Mouse (Mus musculus): ENCODE data around the gene Gtdc1. TPM values are rescaled to one million over a fixed set of nuclear protein-coding genes. Genes with fewer than 3 reads are reported as not detected.
A peak's percentile ranks its signal among the peaks of the same experiment; 100 is the strongest.

Gtdc1 gene
- total RNA-seq, 2 experiments from 2014 or later = 20.9 to 23.3 TPM

DNA sequence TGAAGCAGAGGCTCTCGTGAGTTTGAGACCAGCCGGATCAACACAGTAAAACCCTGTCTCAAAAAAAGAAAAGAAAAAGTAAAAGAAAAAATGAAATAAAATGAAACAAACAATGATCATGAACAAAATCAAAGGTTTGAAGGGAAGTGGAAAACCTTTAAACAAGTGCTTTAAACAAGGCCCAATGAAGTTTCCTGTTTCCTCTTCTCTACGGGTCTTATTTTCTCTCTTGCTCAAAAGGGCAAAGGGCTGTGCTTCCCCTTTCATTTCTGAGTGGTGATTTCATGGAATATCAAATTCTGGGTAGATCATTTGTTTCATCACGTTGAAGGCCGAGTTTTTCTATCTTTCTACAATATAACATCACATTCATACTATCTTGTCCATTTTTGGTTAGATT is 136.3 kb downstream of the Gtdc1 start:
- ATAC-seq (ENCODE audit: poor library complexity, severe bottlenecking) = no peak

DNA sequence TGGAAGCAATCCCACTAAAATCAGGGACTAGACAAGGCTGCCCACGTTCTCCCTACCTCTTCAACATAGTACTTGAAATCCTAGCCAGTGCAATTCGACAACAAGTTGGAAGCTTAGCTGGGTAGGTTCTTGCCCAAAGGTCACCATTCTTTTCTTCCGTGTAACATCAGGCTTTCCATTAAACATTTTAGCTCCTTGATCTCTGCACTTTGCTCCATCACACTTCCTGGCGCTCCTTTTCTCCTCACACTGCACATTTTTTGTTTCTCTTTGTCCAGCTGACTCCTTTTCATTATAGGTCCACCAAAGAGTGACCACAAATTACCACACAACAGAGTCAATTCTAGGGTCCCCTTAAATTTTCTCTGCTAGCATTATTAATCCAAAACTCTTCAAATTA is 144.7 kb downstream of the Gtdc1 start:
- no peak for ATAC-seq (ENCODE audit: poor library complexity, severe bottlenecking)

DNA sequence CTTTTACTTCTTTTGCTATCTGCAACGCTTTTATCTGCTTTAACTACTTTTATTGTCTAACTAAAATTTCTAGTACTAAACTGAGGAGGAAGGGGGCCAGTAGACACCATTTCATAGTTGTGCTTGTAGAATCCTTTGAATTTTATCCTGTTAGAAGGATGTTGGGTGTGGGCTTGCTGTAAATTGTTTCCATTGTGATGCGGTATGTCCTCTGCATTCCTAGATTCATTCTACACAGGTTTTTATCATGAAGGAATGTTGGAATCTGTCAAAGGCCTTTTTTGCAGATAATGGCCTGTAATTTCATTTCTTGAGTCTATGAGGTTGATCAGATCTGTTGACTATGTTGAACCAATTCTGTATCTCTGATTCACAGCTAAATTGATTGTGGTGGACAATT is 146.5 kb downstream of the Gtdc1 start:
- ATAC-seq (ENCODE audit: poor library complexity, severe bottlenecking) = no peak

DNA sequence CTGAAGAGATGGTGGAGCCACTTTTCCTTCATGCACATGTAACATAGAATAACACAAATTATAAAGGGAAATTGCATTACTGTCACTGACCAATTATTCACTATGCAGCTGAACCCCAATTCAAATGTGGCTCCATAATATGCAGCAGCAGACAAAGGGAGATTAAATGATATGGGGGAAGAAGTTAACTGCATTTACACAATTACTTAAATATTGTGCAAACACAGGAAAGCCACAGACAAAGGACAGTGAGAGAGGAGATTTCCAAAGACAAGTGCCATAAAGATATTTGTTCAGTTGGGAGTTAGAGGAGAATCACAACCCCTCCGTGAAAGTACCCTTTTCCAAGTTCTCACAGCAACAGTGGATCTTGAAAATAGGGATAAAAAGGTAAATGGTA is 163.6 kb downstream of the Gtdc1 start:
- no peak for ATAC-seq (ENCODE audit: poor library complexity, severe bottlenecking)

DNA sequence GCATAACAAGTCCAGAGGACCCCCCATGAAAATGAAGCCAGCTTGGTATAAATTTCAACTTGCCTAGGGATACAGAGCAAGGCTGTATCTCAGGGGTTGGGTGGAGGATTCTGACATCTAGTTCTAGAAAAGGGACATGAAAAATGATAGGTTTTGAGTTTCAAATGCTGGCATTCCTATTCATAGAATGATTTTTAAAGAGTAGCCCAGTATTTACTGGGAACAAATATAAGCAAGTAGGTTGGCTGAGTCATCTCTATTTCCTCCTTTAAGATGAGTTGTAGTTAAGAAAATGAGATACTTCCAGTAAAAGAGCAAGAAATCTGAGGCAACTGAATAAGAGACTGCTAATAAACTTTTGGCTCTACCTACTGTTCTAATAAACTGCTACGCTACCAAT is 190.8 kb downstream of the Gtdc1 start:
- no peak for ATAC-seq (ENCODE audit: poor library complexity, severe bottlenecking)

DNA sequence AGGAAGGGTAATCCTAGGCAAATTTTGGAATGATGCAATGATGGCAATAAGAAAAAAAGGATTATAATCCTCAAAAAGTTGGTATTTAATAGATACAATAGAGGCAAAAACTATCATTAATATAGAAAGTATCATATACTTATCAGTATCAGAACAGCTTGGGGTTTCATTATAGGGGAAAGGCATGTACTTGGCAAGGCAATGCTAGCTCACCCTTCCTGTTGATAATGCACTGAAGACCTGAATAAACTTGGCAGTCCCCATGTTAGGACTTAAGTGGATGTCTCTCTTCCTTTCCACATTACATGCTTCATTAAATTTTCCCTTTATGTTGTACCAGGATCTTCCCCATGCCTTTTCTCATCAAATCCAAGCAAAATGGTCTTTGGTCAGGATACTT is 206.0 kb downstream of the Gtdc1 start:
- ATAC-seq (ENCODE audit: poor library complexity, severe bottlenecking) = no peak

DNA sequence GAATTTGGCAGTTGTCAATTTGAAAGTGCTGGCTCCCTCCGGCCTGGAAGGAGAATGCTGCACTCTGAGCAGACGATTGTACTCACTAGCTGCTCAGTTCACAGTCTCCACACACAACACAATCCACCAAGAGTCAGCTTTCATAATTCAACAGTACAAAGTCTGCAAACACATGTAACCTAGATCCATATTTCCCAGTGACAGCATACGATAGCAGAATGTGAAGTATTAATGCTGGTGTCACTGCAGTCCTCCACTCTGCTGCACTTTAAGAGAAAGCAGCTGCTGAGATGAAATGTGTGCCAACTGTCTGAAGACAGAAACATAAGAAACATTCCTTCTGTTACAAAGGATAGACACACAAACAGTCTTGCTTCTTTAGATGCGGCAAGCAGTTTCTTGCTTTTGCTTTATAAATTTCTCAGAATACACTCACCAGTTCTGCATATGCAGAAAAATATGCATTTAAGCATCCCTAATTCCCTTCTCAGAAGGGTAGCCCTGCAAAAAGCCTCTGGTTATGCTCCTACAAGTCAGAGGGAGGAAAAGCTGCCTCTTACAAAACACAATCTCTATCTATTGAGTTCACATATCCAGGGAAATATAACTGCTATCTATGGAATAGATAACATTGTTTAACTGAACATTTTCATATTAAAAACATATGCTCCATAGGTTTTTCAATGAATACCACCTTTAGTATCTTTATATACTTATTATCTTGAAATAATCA is 221.4 kb downstream of the Gtdc1 start:
- no peak for ATAC-seq (ENCODE audit: poor library complexity, severe bottlenecking)

DNA sequence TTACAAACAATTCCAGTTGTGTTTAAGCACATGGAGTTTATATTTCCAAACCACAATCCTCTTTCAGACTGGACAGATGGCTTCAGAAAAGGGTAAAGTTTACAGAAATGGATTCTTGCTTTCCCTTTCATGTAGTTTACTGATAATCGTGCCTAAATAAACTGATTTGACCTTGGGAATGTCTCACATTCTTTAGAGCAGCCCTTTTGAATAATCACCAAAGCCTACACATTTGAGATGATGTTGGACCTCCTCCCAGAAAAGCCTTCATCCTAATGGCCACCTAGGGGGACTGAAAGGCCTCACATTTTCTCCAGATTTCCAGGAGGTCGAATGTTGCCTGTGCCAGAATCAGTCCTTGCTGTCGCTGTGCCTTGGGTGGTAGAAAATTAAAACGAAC is 227.2 kb downstream of the Gtdc1 start:
- no peak for ATAC-seq (ENCODE audit: poor library complexity, severe bottlenecking)

DNA sequence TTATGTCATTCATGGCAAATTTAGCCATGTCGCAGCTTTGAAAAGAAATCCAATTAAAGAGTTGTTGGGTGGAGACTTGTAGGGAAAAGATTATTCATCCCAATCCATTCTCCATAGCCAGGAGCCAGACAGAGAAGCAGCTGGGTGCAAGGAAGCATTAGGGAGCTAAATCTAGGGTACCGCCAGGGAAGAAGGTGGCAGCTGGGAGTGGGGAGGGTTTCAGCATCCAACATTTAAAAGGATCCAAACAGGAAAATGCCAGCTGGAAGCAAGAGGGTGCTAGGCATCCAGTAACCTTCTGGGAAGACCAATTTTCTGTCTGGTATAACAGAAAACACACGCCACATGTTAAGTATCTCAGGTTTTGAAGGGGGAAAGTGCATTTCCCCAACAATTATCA is 231.0 kb downstream of the Gtdc1 start:
- no peak for ATAC-seq (ENCODE audit: poor library complexity, severe bottlenecking)

DNA sequence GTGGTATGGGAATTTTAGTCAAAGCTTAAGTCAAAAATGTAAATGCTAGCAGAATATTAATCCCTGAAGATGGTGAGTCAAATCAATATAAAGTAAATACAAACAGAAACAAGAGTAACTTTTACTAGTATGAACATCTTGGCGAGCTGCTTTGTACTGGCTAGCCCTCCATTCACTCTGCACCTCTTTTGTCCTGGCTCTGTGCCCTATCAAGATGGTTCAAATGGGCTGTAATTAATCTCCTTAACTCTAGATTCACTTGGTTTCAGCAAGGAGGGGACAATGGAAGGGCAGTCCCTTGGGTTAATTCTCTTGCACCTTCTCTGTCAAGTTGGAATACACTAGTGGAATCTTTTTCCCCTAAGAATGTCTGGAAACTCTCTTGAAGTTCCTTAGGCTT is 233.6 kb downstream of the Gtdc1 start:
- ATAC-seq (ENCODE audit: poor library complexity, severe bottlenecking) = no peak

DNA sequence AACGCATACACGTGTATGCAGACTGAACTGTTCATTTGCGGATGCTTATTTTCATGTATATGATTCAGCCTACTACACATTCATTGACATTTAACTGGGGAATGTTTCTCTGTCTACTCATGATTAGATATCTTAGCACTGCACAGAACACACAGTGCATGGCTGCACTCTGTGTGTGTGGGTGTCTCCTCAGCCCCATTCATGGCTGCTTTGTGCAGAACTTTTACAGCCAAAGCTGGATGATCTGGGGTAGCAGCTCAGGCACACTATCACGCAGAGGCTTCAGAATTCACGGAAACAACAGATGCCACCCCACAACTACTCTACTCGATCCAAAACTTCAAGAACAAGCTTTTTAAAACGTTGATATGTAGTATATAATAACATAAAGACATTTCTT is 263.4 kb downstream of the Gtdc1 start:
- ATAC-seq (ENCODE audit: poor library complexity, severe bottlenecking) = no peak

DNA sequence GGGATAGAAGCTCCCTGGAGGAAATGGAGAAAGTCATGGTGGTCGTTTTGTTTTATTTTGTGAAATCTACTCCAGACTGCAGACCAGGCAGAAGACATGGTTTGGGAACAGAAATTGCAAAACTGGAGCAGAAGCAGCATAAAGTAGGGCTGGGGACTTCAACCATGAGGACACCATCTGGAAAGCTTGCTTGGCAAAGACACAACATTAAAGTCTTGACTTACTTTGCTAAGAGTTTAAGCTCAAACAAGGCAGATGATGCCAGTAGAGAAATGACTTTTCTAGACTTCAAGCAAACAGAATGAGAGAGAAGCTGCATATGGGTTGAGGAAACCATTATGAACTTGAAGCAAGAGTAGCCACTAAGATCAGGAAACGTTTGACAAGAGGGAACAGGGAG is 267.6 kb downstream of the Gtdc1 start:
- ATAC-seq (ENCODE audit: poor library complexity, severe bottlenecking) = no peak

DNA sequence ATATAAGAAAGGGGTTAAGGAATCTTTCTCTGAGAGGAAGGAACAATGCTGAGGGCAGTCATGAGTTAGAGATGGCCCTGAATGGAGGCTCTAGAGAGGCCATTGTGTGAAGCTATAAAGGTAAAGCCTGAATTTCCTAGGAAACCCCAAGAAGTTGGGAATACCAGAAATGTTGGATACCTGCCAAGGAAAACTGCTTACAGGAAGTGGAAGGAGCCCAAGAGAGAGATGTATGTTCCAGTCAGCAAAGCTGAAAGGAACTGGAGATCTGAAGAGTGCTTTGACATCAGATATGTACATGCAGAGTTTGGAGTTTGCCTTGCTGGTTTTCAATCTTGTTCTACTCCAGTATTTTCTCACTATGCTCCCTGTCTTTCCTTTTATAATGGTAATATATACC is 268.4 kb downstream of the Gtdc1 start:
- ATAC-seq (ENCODE audit: poor library complexity, severe bottlenecking) = no peak

DNA sequence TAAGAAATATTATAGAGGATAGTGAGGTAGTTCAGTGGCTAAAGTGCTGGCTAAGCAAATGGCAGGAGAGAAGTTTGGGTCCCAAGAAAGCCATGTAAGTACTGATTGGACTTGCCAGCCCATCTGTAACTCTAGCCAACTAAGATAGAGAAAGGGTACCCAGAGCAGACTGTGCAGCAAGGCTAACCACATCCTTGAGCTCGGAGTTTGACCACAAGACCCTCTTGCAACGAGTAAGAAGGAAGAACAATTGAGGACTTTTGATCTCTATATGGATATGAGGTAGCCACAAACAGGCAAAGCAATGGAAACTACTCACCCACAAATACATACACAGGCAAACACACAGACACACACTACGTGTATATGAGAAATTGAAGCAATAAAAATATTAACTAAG is 278.9 kb downstream of the Gtdc1 start:
- ATAC-seq (ENCODE audit: poor library complexity, severe bottlenecking) = peak; percentile 24; the same call in 1 of the 2 replicates

DNA sequence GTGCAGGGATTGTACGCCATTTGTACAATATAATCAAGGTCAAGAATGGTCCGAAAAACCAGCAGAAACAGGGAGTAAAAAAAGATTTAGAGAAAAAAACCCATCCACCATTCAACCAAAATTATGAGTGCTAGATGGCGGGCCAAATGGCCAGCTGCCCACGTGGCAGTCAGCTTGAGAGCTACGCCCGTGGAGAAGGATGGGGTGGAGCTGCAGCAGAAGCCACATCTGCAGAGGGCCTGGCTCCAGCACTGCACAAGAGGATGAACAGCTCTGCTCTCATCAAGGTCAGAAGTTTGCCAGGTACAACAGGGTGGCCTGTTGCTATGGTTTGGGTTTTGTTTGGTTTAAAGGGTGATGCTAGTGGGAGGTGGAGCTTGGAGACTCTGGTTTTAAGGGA is 281.1 kb downstream of the Gtdc1 start:
- ATAC-seq (ENCODE audit: poor library complexity, severe bottlenecking) = no peak

DNA sequence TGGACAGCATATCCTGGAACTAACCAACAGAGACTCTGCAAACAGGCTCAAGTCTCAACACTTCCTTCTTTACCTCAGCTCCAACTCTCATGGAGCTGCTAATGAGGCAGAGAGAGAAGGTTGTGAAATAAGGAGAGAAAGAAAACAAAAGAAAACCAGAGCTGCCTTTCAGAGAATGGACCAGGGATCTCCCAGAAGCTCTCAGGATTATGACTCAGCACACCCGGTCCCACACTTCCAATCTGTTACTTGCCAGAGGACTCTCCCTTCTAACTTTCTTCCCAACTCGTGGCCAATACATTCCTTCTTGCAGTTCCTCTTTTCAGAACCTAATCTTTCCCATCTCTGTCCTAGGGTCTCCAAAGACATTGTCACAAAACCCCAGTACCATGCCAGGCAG is 288.1 kb downstream of the Gtdc1 start:
- ATAC-seq (ENCODE audit: poor library complexity, severe bottlenecking) = no peak

DNA sequence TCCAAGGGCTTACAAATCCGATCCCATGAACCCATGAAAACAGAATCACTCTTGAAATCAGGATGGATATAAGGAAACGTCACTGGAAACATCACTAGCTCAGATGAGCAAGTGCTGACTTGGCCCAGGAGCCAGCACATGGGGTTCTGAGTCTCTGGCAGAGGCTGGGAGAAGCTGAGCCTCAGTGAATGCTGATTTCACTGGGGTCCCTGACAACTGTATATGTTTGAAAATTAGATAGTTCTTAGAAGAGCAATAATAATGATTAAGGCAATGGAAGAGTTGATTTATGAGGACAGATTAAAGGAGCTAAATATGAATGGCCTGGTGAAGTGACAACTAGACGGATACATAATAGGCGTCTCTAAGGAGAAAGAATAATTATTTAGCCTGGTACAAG is 289.3 kb downstream of the Gtdc1 start:
- ATAC-seq (ENCODE audit: poor library complexity, severe bottlenecking) = no peak

DNA sequence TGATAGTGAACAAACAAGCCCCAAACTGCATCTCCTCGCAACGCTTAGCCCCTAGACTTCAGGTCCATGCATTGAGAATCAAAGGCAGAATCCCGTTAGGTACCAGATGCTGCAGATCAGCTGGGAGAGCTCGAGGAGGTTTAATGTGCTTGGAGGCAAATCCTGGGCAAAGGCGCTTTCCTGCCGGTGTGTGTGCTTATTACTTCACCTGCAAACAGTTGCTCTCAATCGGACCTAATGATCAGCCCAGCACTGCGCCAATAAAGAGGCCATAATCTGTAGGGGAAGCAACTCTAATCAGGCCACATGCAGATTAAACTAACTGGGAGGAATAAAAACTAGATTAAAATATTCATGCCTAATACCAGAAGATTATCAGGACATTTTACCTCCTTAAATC is 293.5 kb downstream of the Gtdc1 start:
- ATAC-seq (ENCODE audit: poor library complexity, severe bottlenecking) = no peak

DNA sequence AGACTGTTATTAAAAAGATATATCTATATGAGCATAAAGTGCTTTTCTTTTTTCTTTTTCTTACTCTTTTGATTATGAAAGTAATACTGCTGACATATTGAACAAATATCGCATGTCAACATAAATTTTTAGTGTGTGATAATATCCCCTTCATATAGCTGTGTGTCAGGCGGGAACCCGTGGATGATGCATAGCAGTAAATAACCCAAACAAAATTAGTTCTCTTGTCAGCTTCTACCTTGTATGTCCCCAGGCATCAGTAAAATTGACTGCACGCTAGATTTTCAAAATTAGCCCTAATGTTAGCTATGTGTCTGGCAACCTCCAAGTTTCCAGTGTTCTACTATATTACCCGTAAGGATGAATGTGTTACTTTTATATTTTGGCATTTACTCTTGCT is 294.4 kb downstream of the Gtdc1 start:
- ATAC-seq (ENCODE audit: poor library complexity, severe bottlenecking) = no peak

DNA sequence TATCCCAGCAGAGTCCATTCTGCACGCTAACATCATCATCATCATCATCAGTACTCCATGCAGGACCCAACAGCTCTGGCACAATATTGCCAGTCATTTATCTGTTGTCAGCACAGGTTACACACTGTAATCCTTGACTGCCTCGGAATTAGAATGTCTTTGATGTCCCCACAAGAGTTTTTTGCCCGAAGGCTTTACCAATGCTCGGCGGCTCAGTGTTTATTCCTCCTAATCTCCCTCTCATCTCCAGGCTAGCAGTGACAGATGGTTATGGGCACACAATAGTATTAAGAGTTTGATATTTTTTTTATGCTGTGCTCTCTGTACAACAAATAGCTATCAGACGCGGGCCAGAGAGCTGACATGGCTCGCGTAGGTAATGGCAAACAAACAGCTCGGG is 294.9 kb downstream of the Gtdc1 start:
- no peak for ATAC-seq (ENCODE audit: poor library complexity, severe bottlenecking)

DNA sequence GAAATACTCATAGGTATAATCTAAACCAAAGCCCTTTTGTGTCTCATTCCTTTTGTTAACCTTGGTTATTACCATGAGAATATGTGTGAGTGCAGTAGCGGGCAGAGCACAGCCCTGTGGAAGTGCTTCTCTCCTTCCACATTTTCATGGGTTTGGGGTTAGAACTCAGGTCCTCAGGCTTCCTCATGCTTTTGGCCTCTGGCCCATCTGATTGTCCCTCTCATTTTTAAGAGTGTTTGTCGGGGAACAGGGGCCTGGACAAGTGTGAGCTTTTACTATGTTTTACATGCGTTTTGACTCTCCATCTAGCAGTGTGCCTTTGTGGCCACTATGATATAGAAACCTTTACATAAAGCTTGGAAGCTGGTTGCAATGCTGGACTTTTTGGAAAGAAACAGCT is 296.4 kb downstream of the Gtdc1 start:
- ATAC-seq (ENCODE audit: poor library complexity, severe bottlenecking) = no peak

DNA sequence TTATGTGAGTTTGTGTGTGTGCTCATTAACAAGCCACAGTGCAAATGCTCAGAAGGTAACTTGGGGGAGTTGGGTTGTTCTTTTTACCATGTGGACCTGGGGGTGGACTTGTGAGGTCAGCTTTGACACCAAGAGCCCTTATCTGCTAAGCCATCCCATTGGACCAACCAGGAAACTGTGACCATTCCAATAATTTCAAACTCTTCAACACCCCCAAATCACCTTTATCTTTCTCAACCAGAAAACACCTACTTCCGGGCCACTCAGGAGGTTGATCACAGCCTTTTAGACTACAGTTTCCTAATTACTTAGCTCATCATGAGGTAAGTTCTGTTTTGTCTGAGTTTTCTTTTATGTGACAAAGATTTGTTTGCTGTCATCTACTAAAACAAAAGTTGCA is 298.7 kb downstream of the Gtdc1 start:
- ATAC-seq (ENCODE audit: poor library complexity, severe bottlenecking) = no peak

DNA sequence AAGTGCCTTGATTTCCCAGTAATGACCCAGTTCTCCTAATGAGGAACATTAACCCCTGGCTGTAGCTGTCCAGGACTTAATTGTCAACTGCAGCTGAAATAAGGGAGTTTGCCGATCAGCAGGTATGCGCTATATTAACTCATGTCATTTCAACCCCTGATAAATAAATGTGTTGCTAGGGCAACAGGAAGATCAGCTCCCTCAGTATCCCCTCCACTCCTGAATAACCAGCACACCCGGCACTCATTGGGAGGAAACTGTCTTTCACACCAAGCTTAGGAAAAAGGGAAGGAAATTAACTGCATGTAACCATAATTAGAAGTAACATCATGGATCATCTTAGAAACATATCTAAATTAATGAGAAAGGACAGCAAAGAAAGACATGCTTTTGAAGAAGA is 302.3 kb downstream of the Gtdc1 start:
- no peak for ATAC-seq (ENCODE audit: poor library complexity, severe bottlenecking)

All from megakaryocyte, adult 5-6 weeks (primary cell).